Mouse (Mus musculus) CH12.LX (cell line): Measurements from ENCODE around the gene Lrrc8b. TPM values are rescaled to one million over a fixed set of nuclear protein-coding genes. Genes with fewer than 3 reads are reported as not detected.

Experiments used
- DNase-seq: peaks from one replicate; pipeline ENCODE4 v3.0.0-alpha.2; 2013; ENCODE audit errors: extremely low read depth
- H3K27ac ChIP-seq: 2 replicates; pipeline ENCODE4 v1.5.1; 2012; ENCODE audit warnings: low read depth, mild to moderate bottlenecking, control low read depth, moderate library complexity; ENCODE audit not compliant: insufficient read depth
- H3K27me3 ChIP-seq: replicated peaks from 2 replicates; pipeline ENCODE3; 2012; ENCODE audit warnings: inconsistent platforms
- H3K36me3 ChIP-seq, 2 experiments: replicated peaks in 1 of 2; 2 replicates each; pipeline versions ENCODE3 to v1.6.1; 2012; ENCODE audit warnings: inconsistent platforms in 1 of 2, low read length in 1 of 2, mild to moderate bottlenecking in 1 of 2, mixed read lengths in 1 of 2, moderate library complexity in 1 of 2; ENCODE audit not compliant: control insufficient read depth in 1 of 2, insufficient read depth in 1 of 2
- H3K4me1 ChIP-seq, 2 experiments: 2 replicates each; pipeline ENCODE4 v1.6.1; 2012; ENCODE audit warnings: inconsistent platforms in 1 of 2, moderate library complexity in 1 of 2; ENCODE audit not compliant: insufficient read depth in 2 of 2, control insufficient read depth in 1 of 2
- H3K4me2 ChIP-seq: 2 replicates; pipeline ENCODE4 v1.6.1; 2012; ENCODE audit warnings: low read depth, mild to moderate bottlenecking, control low read depth; ENCODE audit not compliant: poor library complexity, insufficient read depth, severe bottlenecking
- H3K4me3 ChIP-seq, 3 experiments: fragments of 150-350 bp in 1 of 3; sonication (generic) in 1 of 3; replicated peaks in 1 of 3; 2 replicates each; pipeline versions ENCODE3 to v1.5.1; 2011 to 2012; ENCODE audit warnings: low read depth in 2 of 3, low read length in 2 of 3, mild to moderate bottlenecking in 2 of 3, moderate library complexity in 2 of 3, control low read depth in 1 of 3, improper control_type of control experiment in 1 of 3, inconsistent platforms in 1 of 3, mixed read lengths in 1 of 3; ENCODE audit not compliant: poor library complexity in 1 of 3
- H3K79me2 ChIP-seq: replicated peaks from 2 replicates; pipeline ENCODE4 v1.6.1; 2012; ENCODE audit warnings: mild to moderate bottlenecking, moderate library complexity; ENCODE audit not compliant: control insufficient read depth, poor library complexity, insufficient read depth, severe bottlenecking; ENCODE audit errors: extremely low read depth
- H3K9ac ChIP-seq: 2 replicates; pipeline ENCODE4 v1.6.1; 2012; ENCODE audit warnings: low read depth, mild to moderate bottlenecking, control low read depth, moderate library complexity; ENCODE audit not compliant: insufficient read depth
- H3K9me3 ChIP-seq: replicated peaks from 2 replicates; pipeline ENCODE3; 2012; ENCODE audit warnings: low read length, inconsistent platforms, mixed read lengths
- CHD2 ChIP-seq: IDR thresholded peaks from 2 replicates; pipeline ENCODE4 v1.6.1; 2011; ENCODE audit warnings: low read length, improper control_type of control experiment
- E2F4 ChIP-seq: IDR thresholded peaks from 2 replicates; pipeline ENCODE4 v1.6.1; 2011; ENCODE audit warnings: low read depth, low read length, improper control_type of control experiment; ENCODE audit not compliant: insufficient replicate concordance
- JUN ChIP-seq: IDR thresholded peaks from 2 replicates; pipeline ENCODE4 v1.6.1; 2011; ENCODE audit warnings: low read depth, mild to moderate bottlenecking, low read length, improper control_type of control experiment, moderate library complexity; ENCODE audit not compliant: insufficient read depth
- KAT2A ChIP-seq: IDR thresholded peaks from 2 replicates; pipeline ENCODE4 v1.6.1; 2012; ENCODE audit warnings: low read length, improper control_type of control experiment, inconsistent platforms; ENCODE audit not compliant: insufficient replicate concordance
- MAX ChIP-seq: IDR thresholded peaks from 2 replicates; pipeline ENCODE4 v1.6.1; 2011; ENCODE audit warnings: low read length, improper control_type of control experiment
- MAZ ChIP-seq: IDR thresholded peaks from 2 replicates; pipeline ENCODE4 v1.6.1; 2012; ENCODE audit warnings: low read depth, mild to moderate bottlenecking, inconsistent platforms, low read length, improper control_type of control experiment, moderate library complexity
- MXI1 ChIP-seq: IDR thresholded peaks from 2 replicates; pipeline ENCODE4 v1.6.1; 2011; ENCODE audit warnings: mild to moderate bottlenecking, low read depth, low read length, improper control_type of control experiment
- MYC ChIP-seq: IDR thresholded peaks from 2 replicates; pipeline ENCODE4 v1.6.1; 2011; ENCODE audit warnings: low read depth, mild to moderate bottlenecking, improper control_type of control experiment, low read length
- NELFE ChIP-seq: IDR thresholded peaks from 2 replicates; pipeline ENCODE4 v1.6.1; 2011; ENCODE audit warnings: low read depth, low read length, improper control_type of control experiment
- RAD21 ChIP-seq: IDR thresholded peaks from 2 replicates; pipeline ENCODE4 v1.6.1; 2011; ENCODE audit warnings: low read depth, mild to moderate bottlenecking, low read length, improper control_type of control experiment, moderate library complexity
- SIN3A ChIP-seq: IDR thresholded peaks from 2 replicates; pipeline ENCODE4 v1.6.1; 2012; ENCODE audit warnings: low read length, improper control_type of control experiment, inconsistent platforms
- dilution Hi-C: fragments of 300-500 bp; cut with MboI; formaldehyde crosslinking; loops from 2 replicates; pipeline ENCODE4 v1.14.3; 2020; ENCODE audit warnings: low sequenced_read_pairs; ENCODE audit not compliant: extremely low pct_unique_long_range_greater_than_20kb, extremely low pct_ligation_motif_present
- in situ Hi-C: fragments of 300-500 bp; cut with MboI; formaldehyde crosslinking; loops from 3 replicates; pipeline ENCODE4 v1.14.3; 2019; ENCODE audit warnings: low sequenced_read_pairs, low pct_ligation_motif_present, low pct_unique_long_range_greater_than_20kb, mixed read lengths
- polyA plus RNA-seq: library from polyadenylated mRNA; unstranded; fragments of >175 nt; gene quantifications from 2 replicates; pipeline ENCODE4 v1.2.1, GENCODE M21; 2012; ENCODE audit warnings: low read depth; ENCODE audit not compliant: insufficient read length
- total RNA-seq, 2 experiments: library from RNA; depleted of rRNA; stranded (reverse); fragments of 300-350 nt in 1 of 2; fragments of >200 nt in 1 of 2; gene quantifications; 2 replicates each; pipeline ENCODE4 v1.2.3; 2012 to 2014

Gene Lrrc8b
- total and polyA plus RNA-seq, 3 experiments: 0.21 to 0.40 (median 0.40) TPM

DNA sequence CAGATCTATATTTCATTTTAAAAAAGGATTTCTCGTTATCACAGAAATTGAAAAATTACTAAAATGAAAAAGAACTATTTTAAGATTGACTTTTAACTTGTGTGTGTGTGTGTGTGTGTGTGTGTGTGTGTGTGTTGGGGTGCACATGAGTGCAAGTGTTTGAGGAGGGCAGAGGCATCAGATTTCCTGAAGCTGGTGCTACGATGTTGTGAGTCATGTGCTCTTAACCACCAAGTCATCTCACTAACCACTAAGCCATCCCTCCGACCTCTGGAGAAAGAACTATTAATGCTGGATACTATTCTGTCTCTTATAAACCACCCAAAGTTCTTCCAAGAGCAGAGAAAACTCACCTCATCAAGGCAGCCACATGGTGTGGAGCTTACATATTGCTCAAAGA is 2.9 kb upstream of the Lrrc8b start:
- no peaks in the 10 kb centered on the region for H3K9me3 ChIP-seq
- peaks cover 0 to 19% of the 10 kb centered on the region in 2 experiments; a peak in 3 of 4 replicates for H3K4me1 ChIP-seq
- no peaks in the 10 kb centered on the region for H3K79me2 ChIP-seq
- no peak for DNase-seq
- TF ChIP-seq MAZ: no peak
- TF ChIP-seq JUN: no peak
- no peak for TF ChIP-seq MXI1
- TF ChIP-seq RAD21: no peak
- no peak for TF ChIP-seq KAT2A
- TF ChIP-seq MYC: no peak
- no peak for TF ChIP-seq NELFE
- peaks cover 14% of the 10 kb centered on the region for H3K27me3 ChIP-seq
- peaks cover 0 to 2% of the 10 kb centered on the region in 2 experiments for H3K36me3 ChIP-seq
- no peak overlapping the region for H3K4me2 ChIP-seq
- dilution Hi-C loops: no loop called here
- H3K9ac ChIP-seq: no peak overlapping the region
- H3K4me3 ChIP-seq: no peak overlapping the region
- no peak overlapping the region for H3K27ac ChIP-seq
- in situ Hi-C loops: no loop called here

DNA sequence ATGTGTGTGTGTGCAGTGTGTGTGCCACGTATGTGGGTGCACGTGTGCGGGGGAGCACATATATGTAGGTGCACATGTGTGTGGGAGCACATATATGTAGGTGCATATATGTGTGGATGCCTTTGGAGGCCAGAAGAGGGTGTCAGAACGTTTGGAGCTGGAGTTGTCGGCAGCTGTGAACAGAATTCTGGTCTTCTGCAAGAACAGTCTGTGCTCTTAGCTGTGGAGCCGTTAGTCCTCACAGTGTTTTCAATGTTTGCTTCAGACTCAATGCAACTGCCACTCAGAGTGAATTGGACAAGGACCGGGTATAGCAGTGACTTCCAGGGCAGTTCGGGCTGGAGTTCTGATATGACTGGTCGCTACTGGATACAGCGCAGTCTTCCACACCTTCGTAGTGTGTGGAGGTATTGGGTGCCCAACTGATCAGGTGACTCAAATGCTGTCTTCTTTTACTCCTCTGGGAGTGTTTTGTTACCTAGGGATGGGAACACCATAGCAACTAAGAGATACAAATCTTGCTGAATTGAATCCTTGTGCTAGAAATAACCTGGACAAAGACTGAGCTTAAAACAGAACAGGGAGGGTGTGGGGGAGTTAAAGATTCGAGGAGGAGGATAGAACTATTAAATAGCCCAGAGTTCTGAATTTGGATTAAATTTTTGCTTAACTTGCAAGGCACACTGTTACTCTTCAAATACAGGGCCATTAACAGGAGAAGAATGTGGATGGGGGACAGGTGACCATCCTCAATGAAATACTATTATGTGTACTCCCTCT is 1.0 kb upstream of the Lrrc8b start:
- DNase-seq: no peak
- Histone ChIP-seq H3K79me2 (no peaks in the 10 kb centered on the region), H3K4me2 (peak overlapping the region; percentile 76; the same call in 1 of the 2 replicates), H3K27me3 (peaks cover 20% of the 10 kb centered on the region), H3K9me3 (peaks cover 3% of the 10 kb centered on the region), H3K27ac (no peak overlapping the region), H3K36me3 (peaks cover 0 to 2% of the 10 kb centered on the region in 2 experiments), H3K4me1 (peaks cover 0 to 11% of the 10 kb centered on the region in 2 experiments; a peak in 3 of 4 replicates), H3K9ac (no peak overlapping the region), H3K4me3 (peak overlapping the region in 1 of 3 experiments; percentile 68)
- TF ChIP-seq MAX: peak; percentile 35; the same call in 1 of the 2 replicates
- no peak for TF ChIP-seq E2F4
- TF ChIP-seq SIN3A: 0 out of 2 replicates have a peak, but pooled peaks have one; percentile 12
- no peak for TF ChIP-seq CHD2
- dilution Hi-C loops: no loop called here
- in situ Hi-C loops: no loop called here
